Mouse (Mus musculus) E14TG2a.4 (cell line): ENCODE results near the gene Hes7.

Experiments used
- CTCF ChIP-seq: conservative IDR thresholded peaks from 2 replicates; pipeline ENCODE4 v1.5.1; 2014; ENCODE audit warnings: low read length
- NANOG ChIP-seq: IDR thresholded peaks from 2 replicates; pipeline ENCODE4 v1.6.1; 2014; ENCODE audit warnings: borderline replicate concordance, low read length, mixed read lengths
- POU5F1 ChIP-seq: IDR thresholded peaks from 2 replicates; pipeline ENCODE4 v1.6.1; 2014; ENCODE audit warnings: low read length, borderline replicate concordance

DNA sequence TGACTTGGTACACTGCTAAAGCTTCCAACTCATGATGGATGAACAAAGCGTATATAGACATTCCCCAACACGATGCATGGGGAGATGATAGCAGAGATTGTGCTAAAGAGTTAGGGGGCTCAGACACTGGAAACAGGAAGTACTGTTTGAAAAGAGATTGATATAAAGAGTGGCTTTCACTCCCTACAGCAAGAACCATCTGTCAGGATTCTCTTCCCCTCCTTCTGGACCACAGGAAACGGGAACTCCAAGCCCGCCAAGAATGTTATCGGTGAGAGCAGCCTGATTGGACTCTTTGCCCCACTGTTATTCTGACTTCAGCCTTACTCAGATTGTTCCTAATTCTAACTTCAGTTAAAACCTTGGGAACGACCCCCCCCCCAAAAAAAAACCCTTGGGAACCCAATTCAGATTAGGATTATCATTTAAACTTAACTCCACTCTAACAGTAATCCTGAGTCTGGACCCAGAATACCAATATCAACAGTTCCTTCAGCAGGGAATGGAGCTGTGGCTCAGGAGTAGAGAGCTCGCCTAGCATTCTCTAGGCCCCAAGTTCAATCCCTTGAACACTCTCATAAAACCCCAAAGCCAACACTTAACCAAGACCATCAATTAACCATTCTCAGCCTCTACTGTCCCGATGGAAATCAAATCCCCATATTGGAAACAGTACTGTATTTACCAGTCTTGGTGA lies 8.4 kb downstream of the Hes7 start:
- no peak for TF ChIP-seq CTCF
- no peak for TF ChIP-seq POU5F1
- TF ChIP-seq NANOG = no peak
